Mouse (Mus musculus): ENCODE results near the gene Neurod2.

Neurod2 gene

GRCm38 (mm10) chr11:98298484-98299205, 30.8 kb downstream of the Neurod2 start:
- DNase-seq: peak; percentile 11

DNA sequence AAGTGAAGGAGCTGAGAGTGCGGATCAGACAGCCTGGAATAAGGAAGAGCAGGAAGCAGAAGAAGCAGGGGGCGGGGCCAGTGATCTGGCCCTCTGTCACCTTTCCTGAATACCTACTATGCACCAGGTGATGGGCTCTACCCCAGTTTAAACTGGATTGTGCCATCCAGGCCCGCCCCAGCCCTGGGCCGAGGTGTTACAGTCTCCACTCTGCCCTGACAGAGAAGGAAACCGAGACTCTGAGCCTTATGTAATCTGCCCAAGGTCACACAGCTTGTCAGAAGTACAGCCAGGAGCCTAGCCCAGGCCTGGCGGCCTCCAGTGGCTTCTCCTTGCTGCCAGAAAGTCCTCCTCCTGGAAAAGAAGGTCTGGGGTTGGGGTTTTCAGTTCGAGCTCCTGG, 31.7 kb downstream of the Neurod2 start:
- peak; percentile 52 for DNase-seq

DNA sequence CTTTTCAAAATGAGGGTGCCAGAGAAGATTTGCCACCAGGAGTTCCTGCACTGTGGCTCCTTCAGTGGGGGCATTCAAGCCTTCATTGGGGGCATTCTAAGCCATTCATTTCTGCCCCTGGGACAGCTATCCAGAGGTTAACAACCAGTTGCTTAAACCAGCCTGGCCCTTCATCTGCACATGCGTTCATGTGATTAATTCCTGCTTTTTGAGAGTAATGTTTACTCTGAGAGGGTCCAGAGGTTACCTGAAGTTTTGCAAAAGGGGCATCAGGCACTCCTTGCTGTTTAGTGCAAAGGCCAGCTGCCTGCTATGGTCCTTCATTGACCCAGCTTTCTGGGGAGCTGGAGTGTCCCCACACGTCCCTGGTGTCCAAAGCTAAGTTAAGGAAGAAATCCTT, 32.5 kb downstream of the Neurod2 start:
- no peak for DNase-seq

GRCm38 (mm10) chr11:98296277-98296676, 33.2 kb downstream of the Neurod2 start:
- DNase-seq: peak; percentile 19

- DNase-seq: peak; percentile 6
These were observed 34.3 kb downstream of the Neurod2 start for GRCm38 (mm10) chr11:98295013-98295585.

- DNase-seq: peak; percentile 75
These were observed 35.0 kb downstream of the Neurod2 start for GRCm38 (mm10) chr11:98294188-98295012.

GRCm38 (mm10) chr11:98293070-98293469, 36.4 kb downstream of the Neurod2 start:
- DNase-seq: no peak

GRCm38 (mm10) chr11:98290906-98291305, 38.5 kb downstream of the Neurod2 start:
- no peak for DNase-seq

DNA sequence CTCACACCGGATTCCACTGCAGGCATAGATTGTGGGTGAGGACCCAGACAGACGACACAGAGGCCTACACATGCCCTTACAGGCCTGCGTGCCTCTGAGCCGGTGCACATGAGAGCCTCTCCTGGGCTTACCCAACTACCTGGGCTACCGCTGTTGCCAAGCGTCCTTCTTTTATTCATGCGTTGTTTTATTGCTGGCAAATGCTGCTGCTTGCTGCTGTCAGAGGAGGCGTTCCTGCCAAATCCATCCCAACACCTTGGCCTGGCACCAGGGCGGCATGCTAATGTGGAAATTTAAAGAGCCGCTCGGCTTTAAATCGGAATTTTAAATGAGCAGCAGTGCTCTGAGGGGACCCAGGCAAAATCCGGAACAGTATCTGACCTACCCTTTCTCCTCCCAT, 39.6 kb downstream of the Neurod2 start:
- DNase-seq: peak; percentile 65

GRCm38 (mm10) chr11:98287961-98288360, 41.5 kb downstream of the Neurod2 start:
- peak; percentile 18 for DNase-seq

DNA sequence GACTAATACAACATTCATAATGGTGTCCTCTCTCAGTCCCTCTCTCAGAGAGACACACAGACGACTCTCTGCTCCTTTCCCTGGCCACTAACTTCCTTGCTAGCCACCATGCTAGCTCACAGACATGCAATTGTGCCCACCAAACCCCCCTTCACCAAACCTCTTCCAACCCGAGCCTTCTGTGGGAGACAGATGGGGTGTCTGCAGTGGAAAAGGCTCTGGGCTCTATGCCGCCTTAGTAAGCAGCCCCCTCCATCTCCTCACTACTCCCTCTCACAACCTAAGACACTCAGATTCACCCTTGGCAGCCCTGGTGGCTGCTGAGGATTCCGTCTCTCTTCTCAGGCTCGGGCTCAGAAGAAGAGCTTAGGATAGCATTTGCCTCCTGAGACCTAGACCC, 41.9 kb downstream of the Neurod2 start:
- no peak for DNase-seq

DNA sequence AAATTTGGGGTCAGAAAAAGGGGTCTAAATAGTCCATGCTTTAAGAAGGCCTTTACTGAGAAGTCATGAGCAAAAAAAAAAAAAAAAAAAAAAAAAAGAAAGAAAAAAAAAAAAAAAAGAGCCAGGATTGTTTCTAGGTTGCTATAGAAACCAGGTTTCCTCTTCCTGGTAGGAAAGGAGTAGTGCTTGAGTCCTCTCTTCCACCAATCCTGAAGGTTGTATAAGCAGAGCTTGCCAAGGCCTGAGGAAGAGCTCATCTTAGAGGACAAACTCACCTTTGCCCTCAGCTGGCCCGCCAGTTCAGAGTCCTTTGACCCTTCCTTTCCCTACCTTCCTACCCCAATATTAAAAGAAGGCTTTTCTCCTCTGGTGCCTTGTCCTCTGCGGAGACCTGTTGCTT, 44.1 kb downstream of the Neurod2 start:
- DNase-seq: no peak

GRCm38 (mm10) chr11:98284230-98284629, 45.2 kb downstream of the Neurod2 start:
- DNase-seq: peak; percentile 8

GRCm38 (mm10) chr11:98283740-98284139, 45.7 kb downstream of the Neurod2 start:
- no peak for DNase-seq

Data from kidney, adult 18-20 months (tissue).